Mouse (Mus musculus) thymus, postnatal 10 days (tissue): ENCODE measurements around the gene Rnf26.

Experiments
- DNase-seq, 2 experiments: peaks; one replicate each; pipeline ENCODE4 v3.0.0; 2021; ENCODE audit warnings: low spot score in 2 of 2

Rnf26 gene

DNA sequence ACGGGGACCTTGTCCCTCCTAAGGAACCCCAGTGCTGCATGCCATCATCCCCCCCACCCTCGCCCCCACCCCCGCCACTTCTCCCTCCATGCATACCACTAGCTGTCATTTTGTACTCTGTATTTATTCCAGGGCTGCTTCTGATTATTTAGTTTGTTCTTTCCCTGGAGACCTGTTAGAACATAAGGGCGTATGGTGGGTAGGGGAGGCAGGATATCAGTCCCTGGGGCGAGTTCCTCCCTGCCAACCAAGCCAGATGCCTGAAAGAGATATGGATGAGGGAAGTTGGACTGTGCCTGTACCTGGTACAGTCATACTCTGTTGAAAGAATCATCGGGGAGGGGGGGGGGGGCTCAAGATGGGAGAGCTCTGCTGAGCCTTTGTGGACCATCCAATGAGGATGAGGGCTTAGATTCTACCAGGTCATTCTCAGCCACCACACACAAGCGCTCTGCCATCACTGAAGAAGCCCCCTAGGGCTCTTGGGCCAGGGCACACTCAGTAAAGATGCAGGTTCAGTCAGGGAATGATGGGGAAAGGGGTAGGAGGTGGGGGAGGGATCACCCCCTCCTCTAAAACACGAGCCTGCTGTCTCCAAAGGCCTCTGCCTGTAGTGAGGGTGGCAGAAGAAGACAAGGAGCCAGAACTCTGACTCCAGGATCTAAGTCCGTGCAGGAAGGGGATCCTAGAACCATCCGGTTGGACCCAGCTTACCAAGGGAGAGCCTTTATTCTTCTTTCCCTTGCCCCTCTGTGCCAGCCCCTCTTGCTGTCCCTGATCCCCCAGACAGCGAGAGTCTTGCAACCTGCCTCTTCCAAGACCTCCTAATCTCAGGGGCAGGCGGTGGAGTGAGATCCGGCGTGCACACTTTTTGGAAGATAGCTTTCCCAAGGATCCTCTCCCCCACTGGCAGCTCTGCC is 65.5 kb downstream of the Rnf26 start:
- no peak for DNase-seq

GRCm38 (mm10) chr9:44047071-44047470 is 66.2 kb downstream of the Rnf26 start:
- DNase-seq = peak; percentile 78 to 85

DNA sequence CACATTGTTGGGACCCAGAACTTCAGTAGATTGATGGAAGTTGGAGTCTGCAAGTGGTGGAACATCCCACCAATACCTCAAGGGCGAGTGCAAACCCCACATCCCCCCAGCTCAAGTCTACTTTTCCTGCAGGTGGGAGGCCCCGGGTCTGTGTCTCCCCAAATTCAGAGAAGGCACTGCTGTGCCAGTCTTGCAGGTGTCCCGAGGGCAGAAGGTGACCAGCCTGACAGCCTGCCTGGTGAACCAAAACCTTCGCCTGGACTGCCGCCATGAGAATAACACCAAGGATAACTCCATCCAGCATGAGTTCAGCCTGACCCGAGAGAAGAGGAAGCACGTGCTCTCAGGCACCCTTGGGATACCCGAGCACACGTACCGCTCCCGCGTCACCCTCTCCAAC is 66.9 kb downstream of the Rnf26 start:
- peak; percentile 57 to 69 for DNase-seq

DNA sequence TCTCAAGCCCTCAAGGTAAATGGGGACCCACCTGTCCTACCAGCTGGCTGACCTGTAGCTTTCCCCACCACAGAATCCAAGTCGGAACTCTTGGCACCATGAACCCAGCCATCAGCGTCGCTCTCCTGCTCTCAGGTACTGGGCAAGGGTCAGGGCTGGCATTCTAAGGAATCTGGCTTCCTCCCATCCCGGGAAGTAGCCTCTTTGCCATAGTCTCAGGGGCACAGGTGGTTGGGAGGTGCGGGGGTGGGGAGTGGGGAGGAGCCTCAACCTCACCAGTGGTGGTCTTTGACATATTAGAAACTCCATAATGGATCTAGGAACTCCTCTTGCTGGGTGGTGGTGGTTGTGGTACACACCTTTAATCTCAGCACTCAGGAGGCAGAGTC is 67.4 kb downstream of the Rnf26 start:
- DNase-seq = no peak
